Mouse (Mus musculus) ovary, postnatal 10 days (tissue): ENCODE measurements around the gene Vamp5.

ENCODE experiments used
- DNase-seq: peaks from one replicate; pipeline ENCODE4 v3.0.0; 2022; ENCODE audit warnings: low spot score

Gene Vamp5

DNA sequence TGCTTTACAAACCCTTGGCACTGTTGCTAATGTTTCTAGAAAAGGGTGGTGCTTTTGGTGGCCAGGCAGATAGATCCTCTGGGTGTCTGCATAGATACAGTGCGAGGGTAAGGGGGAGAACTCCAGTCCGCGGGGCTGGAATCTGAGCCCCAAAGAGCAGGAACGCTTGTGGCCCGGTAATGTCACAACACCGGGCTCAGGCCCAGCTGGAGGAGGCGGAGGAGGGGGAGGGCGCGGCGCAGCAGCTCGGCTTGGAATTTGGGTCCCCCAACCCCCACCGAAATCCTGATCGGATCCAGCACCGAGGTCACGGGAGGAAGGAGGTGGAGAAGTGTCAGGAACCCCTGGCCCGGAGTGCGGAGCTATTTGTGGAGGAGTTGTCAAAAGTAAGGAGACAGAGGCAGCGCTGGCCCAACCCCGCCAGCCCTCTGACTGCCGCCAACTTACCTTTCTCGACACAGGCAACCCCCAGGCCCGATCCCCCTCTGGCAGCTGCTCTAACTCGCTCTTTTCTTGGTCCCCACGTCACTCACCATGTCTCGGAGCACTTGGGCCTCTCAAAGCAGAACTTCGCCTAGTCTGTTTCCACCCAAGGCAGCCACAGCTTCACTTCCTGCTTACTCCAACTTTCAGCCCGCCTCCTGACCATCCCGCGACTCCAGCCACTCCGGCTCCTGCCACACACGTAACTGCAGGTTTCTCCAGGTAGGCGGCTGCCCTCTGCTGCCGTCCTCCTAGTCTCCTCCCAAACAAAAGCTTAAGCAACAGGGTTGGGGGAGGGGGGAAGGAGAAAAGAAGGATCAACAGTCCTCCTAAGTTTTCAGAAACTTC lies 9.9 kb upstream of the Vamp5 start, which contains the start of gene Vamp8:
Gene Vamp8 (minus strand): TSS at position 763 of the 831 bp plus-strand sequence.
- peak; percentile 77 for DNase-seq

GRCm38 (mm10) chr6:72389471-72389940 lies 9.2 kb upstream of the Vamp5 start:
- DNase-seq: peak; percentile 39

- no peak for DNase-seq
Observed at GRCm38 (mm10) chr6:72388791-72389329, 8.6 kb upstream of the Vamp5 start.

- DNase-seq: no peak
Observed at GRCm38 (mm10) chr6:72388266-72388665, 8.0 kb upstream of the Vamp5 start.

DNA sequence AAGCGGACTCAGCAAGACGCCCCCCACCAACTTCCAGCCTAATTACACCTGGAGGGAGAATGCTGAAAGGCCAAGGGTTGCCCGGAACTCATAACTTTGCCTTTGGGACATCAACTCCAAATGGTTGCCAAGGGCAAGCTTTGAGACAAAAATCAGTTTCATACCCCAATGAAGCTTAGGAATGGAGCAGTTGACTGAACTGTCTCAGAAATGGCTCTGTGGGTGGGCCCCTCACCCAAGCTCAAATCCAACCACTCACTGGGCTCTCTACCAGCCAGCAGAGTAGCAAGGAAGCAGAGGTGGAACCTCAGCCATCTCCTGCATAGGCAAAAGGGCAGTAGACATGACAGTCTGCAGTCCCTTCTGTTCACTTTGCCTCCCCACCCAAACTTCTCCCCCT lies 7.5 kb upstream of the Vamp5 start:
- DNase-seq: no peak

DNA sequence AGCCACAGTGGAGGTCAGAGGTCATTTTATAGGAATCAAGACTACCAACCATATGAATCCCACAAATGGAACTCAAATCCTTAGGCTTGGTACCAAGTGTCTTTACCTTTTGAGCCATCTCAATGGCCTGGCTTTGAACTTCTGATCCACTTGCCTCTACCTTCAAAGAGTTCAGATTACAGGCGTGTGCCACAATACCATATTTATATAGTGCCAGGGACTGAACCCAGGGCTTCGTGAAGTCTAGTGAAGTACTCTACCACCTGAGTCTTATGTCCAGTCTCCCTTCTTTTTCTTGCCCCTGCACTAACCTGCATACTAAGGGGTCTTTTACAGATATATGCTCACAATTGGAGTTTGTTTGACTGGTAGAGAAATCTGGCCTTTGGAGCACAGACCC lies 6.3 kb upstream of the Vamp5 start:
- DNase-seq: no peak

GRCm38 (mm10) chr6:72385258-72385657 lies 5.0 kb upstream of the Vamp5 start:
- DNase-seq: no peak

GRCm38 (mm10) chr6:72383952-72384351 lies 3.7 kb upstream of the Vamp5 start:
- DNase-seq: no peak

GRCm38 (mm10) chr6:72383142-72383820 lies 3.0 kb upstream of the Vamp5 start:
- no peak for DNase-seq

DNA sequence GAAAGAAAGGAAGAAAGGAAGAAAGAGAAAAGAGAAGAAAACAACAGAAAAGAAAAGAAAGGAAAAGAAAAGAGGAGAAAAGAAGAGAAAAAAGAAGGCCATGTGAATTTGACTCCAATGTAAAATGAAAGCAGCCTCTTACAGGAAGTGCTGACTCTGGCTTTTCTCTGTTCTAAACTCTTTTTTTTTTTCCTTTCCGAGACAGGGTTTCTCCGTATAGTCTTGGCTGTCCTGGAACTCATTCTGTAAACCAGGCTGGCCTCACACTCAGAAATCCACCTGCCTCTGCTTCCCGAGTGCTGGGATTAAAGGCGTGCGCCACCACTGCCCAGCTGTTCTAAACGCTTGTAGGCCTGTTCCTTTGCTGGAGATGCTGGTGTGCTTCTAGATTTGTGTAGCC lies 2.2 kb upstream of the Vamp5 start:
- no peak for DNase-seq

GRCm38 (mm10) chr6:72379377-72380130 lies 714 bp downstream of the Vamp5 start:
- no peak for DNase-seq

DNA sequence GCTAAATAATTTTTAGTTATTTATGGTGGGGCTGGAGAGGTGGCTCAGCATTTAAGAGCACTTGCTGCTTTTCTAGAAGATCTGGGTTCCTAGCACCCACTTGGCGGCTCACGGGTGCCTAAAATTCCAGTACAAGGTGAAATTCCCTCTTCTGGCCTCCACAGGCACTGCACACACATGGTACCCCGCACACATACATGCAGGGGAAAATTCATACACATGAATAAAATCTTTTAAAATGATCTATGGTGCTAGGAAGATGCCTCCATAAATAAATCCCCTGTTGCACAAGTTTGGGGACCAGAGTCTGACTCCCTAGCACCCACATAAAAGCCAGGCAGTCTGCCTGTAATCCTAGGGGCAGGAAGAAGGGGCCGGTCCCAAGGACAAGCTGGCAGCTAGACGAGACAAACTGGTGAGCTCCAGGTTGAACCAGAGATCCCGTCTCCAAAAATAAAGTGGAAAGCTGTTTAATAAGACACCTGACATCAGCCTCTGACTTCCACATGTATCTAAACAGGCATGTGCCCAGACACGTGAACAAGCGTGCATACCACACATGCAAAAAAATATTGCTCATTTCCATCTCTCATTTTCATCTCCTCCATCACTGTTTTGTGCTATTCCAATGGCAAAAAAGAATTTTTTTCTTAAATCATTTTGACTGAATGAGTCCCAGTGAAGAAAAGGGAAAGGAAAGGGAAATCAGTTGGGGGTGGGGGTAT lies 1.6 kb downstream of the Vamp5 start:
- no peak for DNase-seq

DNA sequence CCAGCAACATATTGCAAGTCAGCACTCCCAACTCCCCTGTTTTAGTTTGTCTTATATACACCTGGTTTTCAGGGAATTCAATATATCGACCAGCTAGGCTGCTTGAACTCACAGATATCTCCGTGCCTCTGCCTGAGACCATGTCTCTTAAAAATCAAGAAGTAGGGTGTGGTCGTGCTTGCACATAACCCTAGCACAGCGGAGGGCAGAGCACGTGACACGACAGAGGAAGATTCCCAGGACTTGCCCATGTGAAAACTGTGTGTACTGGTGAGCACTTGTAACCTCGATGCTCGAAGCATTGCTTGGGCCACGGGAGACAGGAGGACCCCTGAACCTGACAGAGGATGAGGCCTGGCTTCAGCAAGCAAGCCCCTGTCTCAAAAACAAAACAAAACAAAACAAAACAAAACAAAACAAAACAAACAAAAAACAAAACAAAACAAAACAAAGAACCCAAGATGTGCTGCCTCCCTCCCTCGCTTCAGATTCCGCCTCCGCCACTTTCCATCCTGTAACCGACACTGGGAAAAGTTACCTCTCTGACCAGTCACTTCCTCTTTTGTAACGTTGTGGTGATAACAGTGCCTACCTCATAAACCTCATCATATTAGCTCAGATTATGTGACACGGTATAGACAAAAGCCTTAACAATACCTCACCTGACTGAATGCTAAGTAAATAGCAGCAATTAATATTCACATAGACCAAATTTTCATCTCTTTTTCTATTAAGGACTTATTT lies 5.3 kb downstream of the Vamp5 start:
- no peak for DNase-seq

- no peak for DNase-seq
Observed at GRCm38 (mm10) chr6:72374206-72374605, 6.1 kb downstream of the Vamp5 start.

DNA sequence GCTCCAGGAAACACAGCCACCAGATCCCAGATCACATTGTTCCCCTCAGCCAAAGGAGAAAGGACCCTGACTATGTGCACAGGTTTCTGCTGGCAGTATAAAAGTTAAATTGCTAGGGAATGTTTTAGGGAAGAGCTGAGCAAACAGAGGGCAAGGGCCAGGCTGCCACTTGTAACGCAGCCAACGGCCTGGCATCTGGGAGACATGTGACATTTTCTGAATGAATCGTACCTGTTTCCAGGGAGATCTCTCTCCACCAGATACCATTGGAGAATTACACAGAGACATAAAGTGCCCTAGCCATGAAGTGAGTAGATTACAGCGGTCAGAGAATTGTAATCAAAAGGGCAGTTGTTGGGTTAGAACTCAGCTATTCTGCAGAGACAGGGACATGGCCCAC lies 7.1 kb downstream of the Vamp5 start:
- DNase-seq: no peak

DNA sequence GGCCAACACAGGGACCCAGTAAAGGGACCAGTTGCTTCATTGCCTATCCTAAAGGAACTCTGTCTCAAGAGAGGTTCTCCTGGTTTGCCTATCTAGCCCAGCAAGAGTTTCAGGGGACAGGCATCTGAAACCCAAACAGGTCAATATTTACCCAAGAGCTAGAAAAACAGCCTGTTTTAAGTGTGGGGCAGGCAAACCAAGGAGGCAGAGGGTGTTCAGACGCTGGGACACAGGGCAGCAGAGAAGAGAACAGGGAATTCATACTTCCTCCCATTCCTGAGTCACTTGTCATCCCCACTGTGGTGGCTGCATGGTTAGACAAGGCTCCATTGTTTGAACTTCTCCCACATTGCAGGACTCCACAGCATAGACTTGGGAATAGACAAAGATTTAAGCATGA lies 8.7 kb downstream of the Vamp5 start:
- DNase-seq: no peak

GRCm38 (mm10) chr6:72371147-72371546 lies 9.1 kb downstream of the Vamp5 start:
- DNase-seq: no peak

- DNase-seq: no peak
Observed at GRCm38 (mm10) chr6:72370091-72370490, 10.2 kb downstream of the Vamp5 start.

- DNase-seq: no peak
Observed at GRCm38 (mm10) chr6:72369557-72369956, 10.7 kb downstream of the Vamp5 start.

DNA sequence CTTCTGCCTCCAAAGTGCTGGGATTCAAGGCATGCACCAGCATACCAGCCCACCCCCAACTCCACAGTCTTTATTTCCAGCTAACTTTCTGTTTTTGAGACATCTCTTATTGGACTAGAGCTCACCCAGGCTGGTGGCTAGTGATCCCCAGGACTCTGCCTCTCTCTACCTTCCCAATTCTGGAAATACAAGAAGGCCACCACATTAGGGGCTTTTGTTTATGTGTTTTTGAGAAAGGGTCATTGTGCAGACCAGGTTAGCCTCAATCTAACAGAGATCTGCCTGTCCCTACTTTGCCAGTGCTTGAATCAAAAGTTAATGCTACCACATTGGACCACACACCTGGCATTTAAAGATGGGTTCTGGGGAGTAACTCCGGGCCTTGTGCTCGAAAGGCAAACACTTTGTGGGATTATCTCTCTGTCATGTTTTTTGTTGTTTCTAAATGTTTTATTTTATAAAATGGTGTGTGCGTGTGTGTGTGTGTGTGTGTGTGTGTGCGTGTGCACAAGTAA lies 12.8 kb downstream of the Vamp5 start:
- DNase-seq: no peak
